Mouse (Mus musculus): ENCODE measurements around the gene Ppie. TPM values are rescaled to one million over a fixed set of nuclear protein-coding genes. Genes with fewer than 3 reads are reported as not detected.
"Not testable (repeated sequence)": the region's sequence is repeated elsewhere in the genome, so short reads cannot be mapped to it uniquely, and the experiment has no call there.

Ppie gene
- total RNA-seq (2021) = 10 to 100 TPM; 32.8 to 34.6 TPM
- long read RNA-seq, experiment 1, transcript Ppie-201 (10 exons, 1,188 nt) = major isoform, 50 of 63 reads
- long read RNA-seq, experiment 1, partial matches to known transcripts = 1 of 63 reads
- long read RNA-seq, experiment 1, other reads (novel, unspliced or antisense) = 12 of 63 reads
- long read RNA-seq, experiment 2, transcript Ppie-201 (10 exons, 1,188 nt) = major isoform, 35 of 46 reads
- long read RNA-seq, experiment 2, partial matches to known transcripts = 1 of 46 reads
- long read RNA-seq, experiment 2, other reads (novel, unspliced or antisense) = 10 of 46 reads

DNA sequence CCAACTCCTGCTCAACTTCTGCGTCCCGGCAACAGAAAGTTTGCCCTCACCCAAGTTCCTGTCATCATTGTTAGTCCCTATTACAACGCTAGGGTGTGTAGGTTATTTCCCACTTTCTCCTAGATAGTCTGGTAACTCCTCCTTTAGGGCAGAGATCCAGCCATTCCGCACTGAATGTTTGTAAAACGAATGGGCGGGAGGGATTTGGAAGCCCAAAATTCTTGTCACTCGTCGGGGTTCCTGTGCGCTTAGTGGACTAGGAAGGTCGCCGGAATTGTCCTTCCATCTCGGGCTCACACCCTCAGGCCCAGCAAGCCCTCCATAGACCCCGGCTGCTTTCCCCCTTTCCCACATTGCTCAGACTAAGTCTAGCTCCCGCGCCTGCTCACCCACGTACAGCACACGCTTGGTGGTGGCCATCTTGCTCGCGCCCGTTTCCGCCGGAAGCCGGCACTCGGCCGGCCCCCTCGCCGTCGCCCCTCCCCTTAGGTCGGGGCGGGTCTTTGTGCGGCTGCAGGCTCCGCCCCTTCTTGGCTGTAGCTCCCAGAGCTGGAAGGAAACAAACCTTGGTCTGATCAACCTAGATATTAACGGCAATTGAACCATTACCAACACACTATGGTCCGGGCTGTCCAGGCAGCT, at the start of gene Ppie:
Gene Ppie, minus strand, starts transcription at position 439 of the 642 bp plus-strand sequence.
- DNase-seq (ENCODE audit: low spot score in 2 of 2) = peak; percentile 63 to 82

GRCm38 (mm10) chr4:123184816-123185215, 45.1 kb upstream of the Ppie start:
- no peak for DNase-seq (ENCODE audit: low spot score in 2 of 2)

GRCm38 (mm10) chr4:123183239-123184056, 43.7 kb upstream of the Ppie start:
- DNase-seq (ENCODE audit: low spot score in 2 of 2) = peak in 1 of 2 experiments; percentile 34

DNA sequence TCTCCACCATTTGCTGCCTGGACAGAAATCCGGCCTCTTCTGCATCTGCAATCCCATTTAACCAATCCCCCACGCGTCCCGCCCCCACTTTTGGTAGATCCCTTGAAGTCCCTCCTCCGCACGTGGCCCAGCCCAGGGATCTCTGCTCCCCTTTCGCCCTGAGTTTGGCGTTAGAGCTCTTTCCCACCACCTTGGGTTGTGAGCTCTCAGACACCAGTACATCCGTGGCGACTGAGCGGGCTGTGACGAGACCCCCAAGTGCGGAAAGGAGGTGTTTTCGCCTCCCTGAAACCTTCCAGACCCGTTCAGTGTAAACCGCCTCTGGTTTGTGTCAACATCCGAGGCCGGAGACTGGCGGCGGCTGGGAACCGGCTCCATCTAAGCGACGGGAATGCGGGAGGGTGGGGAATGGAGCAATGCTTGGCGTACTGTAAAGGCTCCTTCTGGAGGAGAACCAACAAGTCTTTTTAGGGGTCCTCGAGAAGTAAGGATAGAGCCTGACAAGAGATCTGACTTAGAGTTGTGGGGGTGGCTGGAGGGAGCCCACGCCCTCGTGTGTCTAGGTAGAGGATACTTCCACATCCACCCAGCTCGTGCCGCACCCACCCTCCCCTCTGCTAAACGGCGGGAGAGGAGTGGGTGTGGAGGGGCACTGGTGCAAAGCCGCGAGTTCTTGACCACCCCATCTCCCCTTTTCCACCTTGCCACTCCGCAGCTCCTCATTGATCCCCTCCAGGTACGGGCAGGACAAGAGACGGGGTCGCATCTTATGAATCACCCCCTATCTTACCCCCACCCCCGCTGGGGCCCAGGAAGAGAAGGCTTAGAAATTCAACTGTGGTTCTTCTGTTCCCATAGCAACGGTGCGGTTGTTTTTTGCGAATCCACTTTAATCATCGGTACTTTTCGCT, 42.8 kb upstream of the Ppie start, which contains the start of gene Hpcal4:
Gene Hpcal4, plus strand, starts transcription at position 900 of the 911 bp plus-strand sequence.
- peak in 1 of 2 experiments; percentile 28 for DNase-seq (ENCODE audit: low spot score in 2 of 2)

DNA sequence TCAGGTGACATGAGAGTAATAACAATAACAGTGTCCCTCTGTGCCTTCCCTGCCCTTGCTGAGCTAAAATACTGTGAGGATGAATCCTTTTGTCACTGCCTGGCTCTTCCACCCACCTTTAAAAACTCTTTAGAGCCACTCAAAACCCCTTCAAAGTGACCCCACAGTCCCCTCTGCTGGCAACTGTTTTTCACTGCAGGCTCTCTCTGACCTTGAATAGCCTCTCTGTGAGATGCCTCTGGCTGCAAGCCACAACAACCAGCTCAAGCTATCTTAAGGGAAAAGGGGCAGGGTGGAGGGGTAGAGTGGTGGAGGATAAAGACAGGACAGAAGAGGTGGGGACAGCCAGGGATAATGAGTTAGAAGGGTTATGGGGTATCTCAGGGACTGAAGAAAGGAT, 32.1 kb upstream of the Ppie start:
- no peak for DNase-seq (ENCODE audit: low spot score in 2 of 2)

DNA sequence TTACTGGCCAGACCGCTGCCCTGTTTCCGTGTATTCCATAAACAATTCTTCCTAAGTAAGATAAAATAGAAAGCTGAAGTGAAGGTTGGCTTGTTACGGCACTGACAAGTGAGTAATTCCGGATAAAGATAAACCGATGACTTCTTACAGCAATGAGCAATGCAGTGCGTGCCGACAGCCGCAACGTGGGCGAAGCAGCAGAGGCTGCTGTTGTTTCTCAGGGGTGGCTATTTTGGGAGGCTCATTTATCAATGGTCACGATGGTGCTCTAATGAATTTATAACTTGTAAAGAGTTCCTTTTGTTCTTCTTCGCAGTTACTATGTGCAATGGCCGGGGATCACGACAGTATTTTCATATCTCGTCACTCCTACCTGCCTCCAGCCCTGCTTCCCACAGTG, 24.4 kb upstream of the Ppie start:
- DNase-seq (ENCODE audit: low spot score in 2 of 2) = no peak

- DNase-seq (ENCODE audit: low spot score in 2 of 2) = no peak
These were observed 22.7 kb upstream of the Ppie start for GRCm38 (mm10) chr4:123162305-123162917.

DNA sequence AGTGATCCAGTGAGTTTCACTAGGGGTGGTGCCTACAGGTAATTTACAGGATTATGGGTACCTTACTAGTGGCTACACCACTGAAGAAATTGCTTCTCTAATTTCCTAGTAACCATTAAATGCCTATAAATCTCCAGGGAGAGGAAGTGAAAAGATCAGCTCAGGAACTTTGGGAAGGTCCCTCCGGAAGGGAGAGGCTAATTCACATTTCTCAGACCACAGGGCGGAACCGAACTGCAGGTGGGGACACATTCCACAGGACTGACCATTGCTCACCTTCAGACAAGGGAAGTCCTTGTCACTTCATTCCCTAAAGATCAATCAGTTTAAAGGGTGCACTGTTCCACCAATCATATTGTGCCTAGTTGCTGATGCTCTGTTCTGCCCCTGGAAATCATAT, 21.5 kb upstream of the Ppie start:
- not testable (repeated sequence) for DNase-seq (ENCODE audit: low spot score in 2 of 2)

DNA sequence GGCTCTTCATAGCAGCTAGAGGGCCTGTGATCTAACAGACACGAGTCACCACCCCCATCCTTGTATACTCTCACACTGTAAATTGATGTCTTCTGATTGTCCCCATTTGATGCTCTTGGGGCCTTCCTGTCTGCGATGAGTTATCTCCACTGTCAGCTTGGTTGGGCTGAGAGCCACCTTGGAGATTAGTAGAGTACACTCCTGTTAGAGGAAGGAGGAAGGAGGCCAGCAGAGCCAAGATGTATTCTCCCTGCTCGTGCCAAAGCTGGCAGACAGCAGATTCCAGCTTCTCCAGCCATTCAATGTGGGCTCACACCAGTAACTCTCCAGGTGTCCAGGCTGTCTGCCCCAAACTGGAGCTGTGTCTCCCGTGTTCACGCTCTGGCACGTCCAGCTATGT, 20.8 kb upstream of the Ppie start:
- DNase-seq (ENCODE audit: low spot score in 2 of 2) = no peak

GRCm38 (mm10) chr4:123155840-123156239, 16.1 kb upstream of the Ppie start:
- DNase-seq (ENCODE audit: low spot score in 2 of 2) = no peak

DNA sequence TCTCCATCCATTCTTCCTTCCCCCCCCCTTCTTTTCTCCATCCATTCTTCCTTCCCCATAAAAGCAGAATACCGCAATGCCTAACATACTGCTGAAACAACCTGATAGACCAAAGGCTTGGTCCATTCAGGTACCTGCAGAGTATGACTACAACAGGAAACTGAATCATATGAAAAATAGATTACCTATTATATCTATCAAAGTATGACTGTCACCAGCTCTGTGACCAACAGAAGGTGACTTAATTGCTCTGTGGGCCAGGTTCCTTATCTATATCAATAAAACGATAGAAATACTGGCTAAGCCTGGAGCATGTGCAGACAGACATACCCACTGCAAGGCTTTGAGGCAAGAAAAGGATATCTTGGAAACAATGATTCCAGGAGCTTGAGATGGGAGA, 15.7 kb upstream of the Ppie start:
- no peak for DNase-seq (ENCODE audit: low spot score in 2 of 2)

- no peak for DNase-seq (ENCODE audit: low spot score in 2 of 2)
These were observed 15.3 kb upstream of the Ppie start for GRCm38 (mm10) chr4:123155004-123155403.

DNA sequence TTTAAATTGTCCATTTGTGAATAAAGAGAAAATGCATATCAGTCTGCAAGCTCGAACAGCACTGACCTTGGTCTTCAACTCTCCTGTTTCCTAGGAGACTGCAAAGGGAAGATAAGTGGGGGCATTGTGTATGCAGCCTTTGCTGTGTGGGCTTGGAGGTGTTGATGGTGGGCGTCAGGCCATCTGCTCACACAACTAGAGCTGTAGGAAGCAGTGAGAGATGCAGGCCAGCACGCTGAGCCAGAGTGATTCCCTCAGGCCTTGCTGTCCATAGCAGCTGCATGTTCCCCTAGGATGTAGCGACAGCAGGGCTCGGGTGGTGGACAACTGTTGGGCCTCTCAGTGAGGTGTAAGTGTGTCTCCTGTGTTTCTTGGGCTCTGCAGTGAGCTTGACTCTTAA, 13.2 kb upstream of the Ppie start:
- no peak for DNase-seq (ENCODE audit: low spot score in 2 of 2)

DNA sequence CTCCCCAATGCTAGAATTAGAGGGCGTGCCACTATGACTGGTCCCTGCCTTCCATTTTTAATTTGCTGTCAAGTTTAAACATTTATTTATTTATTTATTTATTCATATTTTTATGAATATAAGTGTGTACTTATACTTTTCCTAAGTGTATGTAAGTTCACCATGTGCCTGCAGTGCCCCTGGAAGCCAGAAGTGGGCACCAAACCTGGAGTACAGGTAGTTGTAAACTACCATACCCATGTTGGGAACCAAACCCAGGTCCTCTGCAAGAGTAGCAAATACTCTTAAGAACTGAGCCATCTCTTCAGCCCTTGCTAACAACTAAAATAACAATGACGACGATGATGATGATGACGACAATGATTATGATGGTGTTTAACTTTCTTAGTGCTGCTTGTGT, 12.3 kb upstream of the Ppie start:
- DNase-seq (ENCODE audit: low spot score in 2 of 2) = no peak

DNA sequence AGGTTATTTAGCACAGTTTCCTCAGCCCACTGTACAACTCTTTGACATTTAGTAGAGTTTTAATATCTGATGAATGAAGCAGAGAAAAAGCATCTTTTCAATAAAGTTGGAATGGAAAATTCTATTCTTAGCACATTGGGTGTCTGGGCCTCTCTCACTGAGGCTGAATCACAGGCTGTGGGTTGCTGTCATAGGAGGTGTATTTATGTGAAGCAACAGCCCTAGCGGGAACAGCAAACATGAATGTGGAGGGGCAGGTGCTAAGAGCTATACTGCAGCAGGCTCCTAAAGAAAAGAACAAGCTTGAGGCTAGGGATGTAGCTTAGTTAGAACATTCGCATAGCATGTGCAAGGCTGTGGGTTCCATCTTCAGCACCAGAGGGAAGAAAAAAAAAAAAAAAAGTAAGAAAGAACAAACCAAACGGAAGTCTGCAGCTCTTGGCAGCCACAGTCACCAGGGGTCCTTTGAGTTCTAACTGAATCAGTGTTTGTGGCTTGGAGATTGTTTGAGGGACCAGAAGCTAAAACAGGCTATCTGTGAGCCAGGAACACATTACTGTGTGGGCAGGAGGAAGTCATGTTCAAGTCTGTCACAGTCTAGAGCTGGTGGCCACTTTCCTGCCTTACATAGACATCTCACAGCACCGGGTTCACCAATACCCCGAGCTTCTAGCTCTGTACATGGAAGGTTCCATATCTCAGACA, 7.8 kb upstream of the Ppie start:
- no peak for DNase-seq (ENCODE audit: low spot score in 2 of 2)

DNA sequence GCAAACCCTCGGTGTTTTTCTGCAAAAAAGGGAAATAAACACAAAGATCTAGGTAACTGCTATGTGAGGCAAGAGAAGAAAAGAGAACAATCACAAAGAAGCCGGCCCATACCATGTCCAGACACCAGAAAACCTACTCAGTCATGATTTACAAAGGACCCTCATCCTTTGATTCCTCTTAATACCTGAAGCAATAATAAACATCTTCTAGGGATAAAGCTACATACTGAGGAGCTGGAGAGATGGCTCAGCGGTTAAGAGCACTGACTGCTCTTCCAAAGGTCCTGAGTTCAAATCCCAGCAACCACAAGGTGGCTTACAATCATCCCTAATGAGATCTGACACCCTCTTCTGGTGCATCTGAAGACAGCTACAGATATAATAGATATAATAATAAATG, 2.2 kb downstream of the Ppie start:
- DNase-seq (ENCODE audit: low spot score in 2 of 2) = no peak

GRCm38 (mm10) chr4:123127051-123127450, 12.7 kb downstream of the Ppie start:
- DNase-seq (ENCODE audit: low spot score in 2 of 2) = no peak

DNA sequence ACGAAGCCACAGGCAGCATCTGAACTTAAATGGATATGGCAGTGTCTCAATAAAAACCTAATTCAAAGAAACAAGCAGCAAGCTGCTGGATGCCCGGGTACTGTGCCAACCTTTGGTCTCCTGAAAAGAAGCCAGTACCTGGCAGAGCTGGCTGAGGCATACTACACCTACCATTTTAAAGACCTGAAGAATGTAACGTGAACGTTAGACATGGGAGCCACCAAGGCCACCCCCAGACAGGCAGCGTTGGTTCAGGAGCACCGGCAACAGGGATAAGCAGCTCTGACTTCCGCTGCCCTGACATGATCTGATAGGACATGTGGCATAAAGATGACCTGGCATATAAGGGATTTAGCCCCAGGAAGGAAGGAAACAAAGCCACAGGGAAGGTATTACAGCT, 13.1 kb downstream of the Ppie start:
- DNase-seq (ENCODE audit: low spot score in 2 of 2) = no peak

DNA sequence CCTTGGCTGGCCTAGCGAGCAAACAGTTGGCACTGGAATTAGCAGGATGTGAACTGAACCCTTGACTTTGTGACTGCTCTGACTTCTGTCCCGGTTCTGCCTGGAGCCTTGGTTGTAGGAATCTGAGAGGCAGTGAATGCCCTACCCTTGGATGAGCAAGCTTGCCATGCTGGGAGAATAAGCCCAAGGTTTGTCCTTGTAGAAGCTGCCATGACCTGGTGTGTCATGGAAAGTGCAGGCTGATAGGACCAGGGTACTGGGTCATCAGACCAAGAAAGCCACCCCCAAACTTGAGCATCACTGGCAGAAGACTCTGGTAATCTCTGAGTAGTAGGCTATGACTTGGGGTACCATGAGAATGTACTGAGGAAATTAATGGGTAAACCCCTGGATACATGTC, 18.5 kb downstream of the Ppie start:
- DNase-seq (ENCODE audit: low spot score in 2 of 2) = no peak

DNA sequence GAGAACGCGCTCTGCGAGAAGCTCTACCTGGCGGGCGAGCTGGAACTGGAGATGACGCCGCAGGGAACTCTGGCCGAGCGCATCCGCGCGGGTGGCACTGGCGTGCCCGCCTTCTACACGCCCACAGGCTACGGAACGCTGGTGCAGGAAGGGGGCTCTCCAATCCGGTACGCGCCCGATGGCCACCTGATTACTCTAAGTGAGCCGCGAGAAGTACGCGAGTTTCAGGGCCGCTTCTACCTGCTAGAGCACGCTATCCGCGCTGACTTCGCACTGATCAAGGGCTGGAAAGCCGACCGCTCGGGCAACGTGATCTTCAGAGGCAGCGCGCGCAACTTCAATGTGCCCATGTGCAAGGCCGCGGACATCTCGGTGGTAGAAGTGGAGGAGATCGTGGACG, 23.1 kb downstream of the Ppie start:
- not testable (repeated sequence) for DNase-seq (ENCODE audit: low spot score in 2 of 2)

Measured in gastrocnemius, postnatal 4 days (tissue).